Mouse (Mus musculus): ENCODE data around the gene Alox15. TPM values are rescaled to one million over a fixed set of nuclear protein-coding genes. Genes with fewer than 3 reads are reported as not detected.
"Not testable (repeated sequence)": the region's sequence is repeated elsewhere in the genome, so short reads cannot be mapped to it uniquely, and the experiment has no call there.

The Alox15 gene
- total RNA-seq (2021), result 1 to 10 TPM; 4.0 to 7.2 TPM
- long read RNA-seq, experiment 1, partial matches to known transcripts, result 0 of 1 reads
- long read RNA-seq, experiment 1, other reads (novel, unspliced or antisense), result 0 of 1 reads
- long read RNA-seq, experiment 2, partial matches to known transcripts, result 0 of 2 reads
- long read RNA-seq, experiment 2, other reads (novel, unspliced or antisense), result 0 of 2 reads

DNA sequence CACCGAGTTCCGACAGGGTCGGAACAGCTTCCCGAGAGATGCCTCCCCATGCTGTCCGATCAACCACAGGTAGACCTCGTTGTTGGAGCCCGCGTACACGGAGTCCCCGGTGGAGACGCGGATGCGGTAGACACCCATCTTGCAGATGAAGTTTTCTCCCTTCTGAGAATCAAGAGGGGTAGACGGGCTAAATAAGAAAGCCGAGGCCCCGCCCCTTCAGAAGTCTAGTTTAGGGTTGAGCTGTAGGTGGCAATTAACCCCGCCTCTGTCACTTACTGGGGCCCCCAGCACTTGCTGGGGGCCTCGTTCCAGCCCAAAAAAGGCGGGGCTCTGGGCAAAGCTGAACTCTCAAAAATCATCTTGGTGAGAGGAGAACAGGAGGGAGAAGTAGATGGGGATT is at the start of gene Alox15:
Gene Alox15, minus strand, starts transcription at position 164 of the 400 bp plus-strand sequence.
- peak; percentile 3 to 20 for DNase-seq

DNA sequence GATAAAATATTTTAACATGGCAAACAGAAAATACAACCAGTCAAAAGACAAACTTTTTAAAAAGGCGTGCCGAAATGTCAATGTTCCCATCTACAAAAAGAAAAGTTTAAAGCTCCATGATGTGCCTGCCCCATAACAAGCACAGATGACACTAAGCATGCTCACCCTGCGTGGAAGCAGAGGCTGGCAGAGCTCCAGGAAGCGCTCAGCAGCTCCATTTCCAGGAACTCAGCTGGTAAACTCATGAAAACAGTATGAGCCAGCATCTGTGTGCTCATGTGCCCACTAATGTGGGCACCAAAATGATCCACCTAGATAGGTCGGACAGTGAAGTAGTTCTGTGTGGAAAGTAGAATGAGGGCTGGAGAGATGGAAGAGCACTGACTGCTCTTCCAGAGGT is 37.6 kb upstream of the Alox15 start:
- no peak for DNase-seq

DNA sequence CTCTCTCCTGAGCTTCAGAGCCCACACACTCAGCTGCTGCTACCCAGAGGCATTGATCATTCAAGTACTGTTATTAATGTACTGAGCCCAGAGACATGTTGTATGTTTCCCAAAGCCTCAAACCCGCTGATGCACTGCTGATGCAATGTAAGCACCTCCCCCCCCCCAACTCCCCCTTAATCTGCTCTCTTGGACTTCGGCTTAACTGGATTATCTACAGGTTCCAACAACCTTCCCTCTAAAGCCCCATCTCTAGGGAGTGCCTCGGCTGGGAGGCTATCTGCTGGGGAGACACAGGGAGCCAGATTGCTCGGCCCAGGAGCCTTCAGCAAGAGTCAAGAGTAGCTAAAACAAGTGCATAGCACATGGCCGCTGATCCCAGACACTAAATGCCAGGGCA is 35.6 kb upstream of the Alox15 start:
- DNase-seq, result no peak

DNA sequence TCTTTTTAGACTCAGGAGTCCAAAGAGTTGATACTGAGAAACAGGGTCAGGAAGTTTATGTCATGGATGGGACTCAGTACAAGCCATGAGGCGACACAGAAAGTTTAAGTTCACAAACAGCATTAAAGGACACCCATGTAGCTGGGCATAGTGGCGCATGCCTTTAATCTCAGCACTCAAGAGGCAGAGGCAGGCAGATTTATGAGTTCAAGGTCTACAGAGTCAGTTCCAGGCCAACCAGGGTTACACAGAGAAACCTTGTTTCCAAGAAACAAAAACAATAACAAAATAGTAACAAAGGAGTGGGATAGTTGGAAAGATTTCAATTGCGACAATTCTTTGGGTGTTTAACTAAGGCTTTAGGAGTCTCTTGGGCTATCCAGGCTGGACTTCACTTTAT is 32.3 kb upstream of the Alox15 start:
- no peak for DNase-seq

DNA sequence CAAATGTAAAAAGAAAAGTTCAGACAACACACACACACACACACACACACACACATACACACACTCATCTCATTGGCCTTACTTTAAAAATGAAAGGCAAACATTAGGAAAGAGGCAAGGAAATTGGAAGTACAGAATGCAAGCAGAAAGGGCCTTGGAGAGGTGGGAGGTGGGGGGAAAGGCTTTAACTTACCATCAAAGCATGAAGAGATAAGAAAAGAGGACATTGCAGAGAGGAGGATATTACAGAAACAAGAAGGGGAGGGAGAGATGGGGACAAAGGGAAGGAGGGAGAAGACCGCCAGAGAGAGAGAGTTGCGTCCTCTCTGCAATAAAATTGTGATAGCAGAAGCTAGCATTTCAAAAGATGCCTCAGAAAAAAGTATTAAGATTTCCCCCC is 29.5 kb upstream of the Alox15 start:
- no peak for DNase-seq

DNA sequence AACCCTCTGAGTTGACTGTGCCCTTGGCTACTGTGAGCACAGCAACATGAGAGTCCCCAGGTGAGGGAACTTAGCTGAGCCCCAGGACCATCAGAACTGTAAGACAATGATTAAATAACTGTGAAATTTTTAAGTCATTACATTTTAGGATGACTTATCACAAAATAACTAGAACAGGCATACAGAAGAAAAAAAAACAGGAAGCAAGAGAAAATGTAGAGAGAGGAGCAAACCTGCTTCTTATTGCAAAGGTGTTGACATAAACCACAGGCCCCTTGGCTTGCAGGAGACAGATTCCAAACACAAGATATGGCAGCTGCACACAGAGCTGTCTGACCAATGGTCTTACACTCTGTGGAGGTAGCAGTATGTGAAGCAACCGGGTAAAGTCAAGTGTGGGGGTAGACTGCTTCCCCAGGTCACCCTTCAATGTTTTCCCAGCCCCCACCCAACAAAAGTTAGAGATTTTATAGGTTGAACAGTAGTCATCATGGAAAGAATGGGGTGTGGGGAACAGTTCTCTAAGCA is 28.7 kb upstream of the Alox15 start:
- no peak for DNase-seq

DNA sequence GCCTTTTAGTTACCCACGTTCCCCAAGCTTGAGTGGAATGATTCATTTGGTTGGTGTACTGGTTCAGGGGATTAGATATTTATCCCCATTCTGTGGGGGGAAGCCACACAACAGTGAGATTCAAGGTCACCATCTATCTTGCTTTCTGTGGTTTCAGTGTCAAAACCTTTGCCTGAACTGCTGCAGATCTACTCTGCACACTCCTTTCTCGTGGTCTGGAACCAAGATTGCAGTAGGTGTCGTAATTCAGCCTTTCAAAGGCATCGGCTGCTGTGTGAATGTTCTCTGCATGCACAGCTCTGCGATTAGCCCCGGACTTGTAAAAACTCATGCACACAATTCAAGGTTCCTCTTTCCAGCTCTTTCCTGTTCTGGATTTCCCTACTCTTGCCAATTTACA is 24.2 kb upstream of the Alox15 start:
- DNase-seq, result no peak

DNA sequence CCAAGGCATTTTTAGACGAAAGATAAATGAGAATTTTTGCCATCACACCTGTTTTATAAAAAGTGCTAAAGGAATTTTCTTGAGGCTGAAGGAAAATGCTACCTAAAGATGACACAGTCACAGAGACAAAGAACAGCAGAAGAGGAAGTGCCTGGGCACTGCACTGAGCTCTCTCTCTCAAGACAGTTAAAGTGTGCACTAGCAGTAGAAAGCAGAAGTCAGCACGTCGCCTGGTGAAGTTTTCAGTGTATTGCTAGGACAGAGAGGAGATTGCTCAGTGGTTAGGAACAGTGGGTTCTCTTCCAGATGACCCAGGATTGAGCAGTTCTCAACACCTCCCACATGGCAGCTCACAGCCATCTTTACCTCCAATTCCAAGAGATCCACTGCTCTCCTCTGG is 22.5 kb upstream of the Alox15 start:
- peak in 1 of 2 experiments; percentile 25 for DNase-seq

DNA sequence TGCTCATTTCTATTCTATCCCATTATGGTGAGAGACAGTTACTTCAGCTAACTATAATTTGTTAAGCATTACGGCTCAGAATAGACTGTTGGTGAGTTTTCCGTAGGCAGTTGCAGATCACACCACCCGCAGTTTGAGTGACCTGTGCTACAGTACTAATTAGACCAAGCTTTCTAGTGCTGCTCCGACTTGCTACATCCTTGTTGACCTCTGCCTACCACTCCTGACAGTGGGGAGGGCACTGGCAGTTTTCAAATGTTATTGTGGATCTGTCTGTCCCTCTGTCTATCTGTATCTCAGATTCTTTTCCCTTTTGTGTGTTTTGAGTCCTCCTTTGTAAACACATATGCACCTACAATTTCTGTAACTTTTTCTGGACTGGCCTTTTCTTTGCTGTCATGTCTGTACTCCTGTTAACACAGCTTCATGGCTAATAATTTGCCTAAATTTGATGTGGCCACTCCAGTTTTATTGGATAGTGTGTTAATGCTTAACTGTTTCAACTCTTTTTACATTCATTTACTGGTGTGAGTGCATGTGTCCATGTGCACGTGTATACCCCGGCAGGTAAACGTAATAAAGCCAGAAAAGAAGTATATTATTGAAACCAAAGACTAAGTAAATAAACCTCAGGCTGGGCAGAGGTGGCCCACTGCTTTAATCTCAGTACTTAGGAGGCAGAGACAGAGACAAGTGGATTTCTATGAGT is 21.2 kb upstream of the Alox15 start:
- DNase-seq, result no peak

DNA sequence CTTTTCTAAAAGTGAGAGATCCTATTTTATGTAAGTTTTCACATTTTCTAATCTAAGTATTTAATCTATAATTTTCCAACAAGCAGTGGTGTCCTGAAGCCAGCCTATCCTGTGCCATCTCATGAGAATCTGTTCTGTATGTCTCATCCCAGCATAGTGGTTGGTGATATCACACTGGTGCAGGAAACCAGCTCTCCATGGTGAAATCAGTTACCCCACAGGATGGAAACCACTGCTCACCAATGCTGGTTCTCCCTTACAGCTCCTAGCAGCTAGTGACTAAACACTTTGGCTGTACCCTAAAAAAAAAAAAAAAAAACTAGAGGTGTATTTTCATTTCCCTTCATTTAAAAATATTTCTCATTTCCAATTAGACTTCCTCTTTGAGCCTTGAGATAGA is 20.6 kb upstream of the Alox15 start:
- no peak for DNase-seq

DNA sequence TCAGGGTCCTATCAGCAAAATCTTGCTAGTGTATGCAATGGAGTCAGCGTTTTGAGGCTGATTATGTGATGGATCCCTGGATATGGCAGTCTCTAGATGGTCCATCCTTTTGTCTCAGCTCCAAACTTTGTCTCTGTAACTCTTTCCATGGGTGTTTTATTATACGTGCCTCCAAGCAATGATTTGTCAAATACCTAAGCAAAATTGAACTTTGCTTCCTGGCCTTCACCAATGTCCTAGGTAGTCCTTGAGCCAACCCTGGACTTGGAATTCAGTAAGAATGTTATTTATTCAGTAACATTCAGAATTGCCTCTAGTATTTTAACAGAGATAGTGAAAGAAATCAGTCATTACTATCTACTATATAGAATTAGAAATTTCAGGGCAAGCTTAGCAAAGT is 16.8 kb upstream of the Alox15 start:
- DNase-seq, result not testable (repeated sequence)

DNA sequence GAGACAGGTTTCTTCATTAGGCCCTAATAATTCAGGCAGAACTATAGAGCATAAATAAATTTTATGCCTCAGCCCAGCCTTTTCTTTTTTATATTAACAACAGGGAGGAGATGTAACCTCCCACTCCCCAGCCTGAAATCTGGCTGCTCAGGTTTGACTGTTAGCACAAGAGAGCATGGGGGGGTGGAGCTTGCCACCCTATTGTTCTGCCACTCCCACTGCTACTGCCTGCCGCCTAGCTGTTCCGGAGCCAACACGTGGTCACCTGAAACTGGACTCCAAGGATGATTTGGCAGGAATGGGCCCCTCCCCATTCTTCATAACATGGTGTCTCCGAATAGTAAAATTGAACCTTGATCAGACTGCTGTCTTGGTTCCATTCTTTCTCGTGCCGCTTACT is 15.9 kb upstream of the Alox15 start:
- not testable (repeated sequence) for DNase-seq

DNA sequence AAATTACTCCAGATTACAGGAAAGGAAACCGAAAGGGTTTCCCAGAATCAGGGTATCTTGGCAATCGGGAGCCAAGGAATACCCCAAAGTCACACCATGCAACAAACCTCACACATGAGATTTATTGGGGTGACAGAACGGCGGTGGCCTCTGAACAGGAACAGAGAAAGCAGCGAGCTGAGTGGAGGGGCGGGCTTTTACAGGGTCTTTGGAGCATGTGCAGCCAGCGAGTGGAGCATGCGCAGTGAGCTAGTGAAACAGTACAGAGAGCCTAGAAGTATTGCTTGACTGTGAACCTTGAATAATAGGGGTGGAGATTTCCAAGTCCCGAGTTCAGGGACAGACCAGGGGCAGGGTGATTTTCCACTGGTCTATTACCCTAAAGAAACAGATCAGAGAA is 3.2 kb downstream of the Alox15 start:
- DNase-seq, result no peak

DNA sequence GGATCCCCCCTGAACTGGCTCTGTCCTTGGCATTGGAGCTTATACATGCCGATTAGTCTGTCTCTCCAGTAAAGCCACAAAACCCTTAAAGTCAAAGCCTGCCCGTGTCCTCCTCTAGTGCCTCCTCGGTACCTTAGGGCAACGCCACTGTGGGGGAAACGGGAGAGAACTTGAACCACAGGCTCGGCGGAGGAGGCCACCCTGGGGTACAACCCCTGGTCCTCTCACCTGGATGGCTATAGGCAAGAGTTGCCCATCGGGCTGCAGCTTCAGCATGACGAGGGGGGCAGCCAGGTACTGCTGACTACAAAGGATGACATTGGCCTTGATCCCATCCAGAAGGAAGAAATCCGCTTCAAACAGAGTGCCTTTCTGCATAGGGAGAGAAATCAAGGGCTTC is 4.0 kb downstream of the Alox15 start:
- DNase-seq, result no peak

DNA sequence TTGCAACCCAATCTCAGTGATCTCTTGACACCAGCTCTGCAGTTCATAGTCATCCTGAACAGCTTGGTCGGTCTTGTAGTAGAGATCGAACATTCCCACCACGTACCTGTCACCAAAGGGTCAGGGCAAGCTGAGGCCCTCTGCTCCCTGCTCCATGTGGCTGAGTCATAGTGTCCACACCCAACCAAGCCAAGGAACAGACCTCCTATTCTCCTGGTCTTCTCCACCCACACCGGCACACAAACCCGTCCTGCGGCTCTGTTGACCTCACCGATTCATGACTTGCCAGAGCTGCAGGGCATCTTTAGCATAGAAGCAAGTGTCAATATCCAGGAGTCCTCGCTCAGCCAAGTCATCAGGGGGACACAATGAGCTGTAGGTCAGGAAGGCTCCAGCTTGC is 6.3 kb downstream of the Alox15 start:
- no peak for DNase-seq

DNA sequence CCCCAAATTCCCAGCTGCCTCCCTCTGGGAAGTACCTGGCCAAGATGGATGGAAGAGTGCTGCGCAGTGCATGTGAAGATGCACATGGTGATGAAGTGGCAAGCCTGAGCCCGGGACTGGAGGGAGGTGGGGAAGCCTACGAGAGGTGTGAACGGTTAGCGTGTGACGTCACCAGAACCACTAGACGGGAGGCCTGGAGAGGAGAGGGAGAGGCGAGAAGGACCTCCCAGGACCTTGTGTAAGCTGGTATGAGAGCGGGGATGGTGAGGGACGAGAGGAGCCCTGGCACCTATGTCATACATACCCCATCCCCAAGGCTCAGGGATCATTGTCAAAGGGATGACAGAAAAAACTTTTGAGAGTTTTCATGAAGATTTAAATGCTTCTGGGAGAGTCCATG is 6.8 kb downstream of the Alox15 start:
- no peak for DNase-seq

DNA sequence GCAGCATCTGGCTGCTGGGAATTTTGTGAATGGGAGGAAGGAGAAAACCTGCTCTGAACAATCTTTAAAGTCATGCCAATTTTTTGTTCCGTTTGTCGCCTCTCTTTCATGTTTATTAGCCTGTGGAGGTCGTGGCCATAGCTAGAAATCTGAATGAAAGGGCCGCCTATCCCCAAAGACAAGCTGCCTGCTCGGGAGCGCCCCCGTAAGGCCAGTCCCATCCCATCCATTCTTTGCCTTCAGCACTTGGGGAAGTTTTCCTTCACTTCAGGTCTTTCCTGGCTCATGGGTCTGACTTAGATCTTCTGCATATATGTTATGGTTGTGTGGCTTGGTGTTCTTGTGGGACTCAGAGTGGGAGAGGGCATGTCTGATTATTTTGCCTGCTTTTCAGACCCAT is 12.3 kb downstream of the Alox15 start:
- DNase-seq, result no peak

DNA sequence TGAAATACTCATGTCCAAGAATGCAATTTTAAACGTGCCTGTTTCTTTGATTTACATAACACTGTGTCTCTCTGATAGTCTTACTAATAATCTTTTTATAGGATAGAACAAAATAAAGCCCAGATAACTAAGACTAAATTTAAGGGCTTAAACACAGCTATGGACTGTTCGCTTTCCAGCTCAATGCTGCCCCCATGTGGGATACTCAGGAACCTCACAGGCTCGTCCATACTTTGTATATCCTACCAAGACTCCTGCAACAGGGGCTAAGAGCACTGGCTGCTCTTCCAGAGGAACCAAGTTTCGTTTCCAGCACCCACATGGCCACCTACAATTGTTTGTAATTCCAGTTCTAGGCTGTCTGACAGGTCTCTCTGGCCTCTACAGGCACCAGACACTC is 17.4 kb downstream of the Alox15 start:
- DNase-seq, result peak; percentile 17 to 57

DNA sequence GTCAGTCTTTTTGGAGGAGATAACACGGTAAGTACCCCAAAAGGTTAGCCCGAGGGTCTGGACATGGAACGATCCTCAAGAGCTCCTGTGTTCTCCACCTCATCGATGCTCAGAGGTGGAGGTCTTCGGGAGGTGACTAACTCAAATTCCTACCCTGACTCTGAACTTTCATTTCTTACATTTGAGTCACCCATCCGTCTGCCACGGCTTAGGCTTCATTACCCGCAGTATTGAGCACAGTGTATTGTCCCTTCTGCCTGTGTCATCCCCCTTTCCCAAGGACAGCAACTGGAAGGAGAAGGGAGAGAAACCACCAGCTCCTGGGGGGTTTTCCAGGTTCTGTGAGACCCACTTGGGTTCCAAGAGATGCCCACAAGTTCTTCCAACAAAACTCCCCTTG is 27.1 kb downstream of the Alox15 start:
- no peak for DNase-seq

DNA sequence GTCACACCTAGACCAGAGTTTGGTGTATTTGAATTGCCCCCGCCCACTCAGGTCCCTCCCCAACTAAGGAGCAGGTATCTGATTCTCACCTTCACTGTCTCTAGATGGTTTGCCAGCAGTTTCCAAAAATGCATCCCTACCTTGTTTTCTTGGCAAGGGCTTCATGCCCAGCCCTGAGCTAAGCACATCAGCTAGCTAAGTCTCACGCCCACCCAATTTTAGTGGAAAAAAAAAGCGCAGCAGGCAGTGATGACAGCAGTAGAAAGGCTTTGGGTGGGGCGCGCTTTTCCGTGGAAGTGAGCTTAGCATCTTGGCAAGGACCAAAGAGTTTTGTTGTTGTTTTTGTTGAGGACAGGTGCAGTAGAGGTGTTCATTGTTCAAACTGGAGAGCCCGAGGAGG is 29.3 kb downstream of the Alox15 start, which contains the start of gene Alox12e:
Gene Alox12e, minus strand, starts transcription at position 101 of the 400 bp plus-strand sequence.
- no peak for DNase-seq

DNA sequence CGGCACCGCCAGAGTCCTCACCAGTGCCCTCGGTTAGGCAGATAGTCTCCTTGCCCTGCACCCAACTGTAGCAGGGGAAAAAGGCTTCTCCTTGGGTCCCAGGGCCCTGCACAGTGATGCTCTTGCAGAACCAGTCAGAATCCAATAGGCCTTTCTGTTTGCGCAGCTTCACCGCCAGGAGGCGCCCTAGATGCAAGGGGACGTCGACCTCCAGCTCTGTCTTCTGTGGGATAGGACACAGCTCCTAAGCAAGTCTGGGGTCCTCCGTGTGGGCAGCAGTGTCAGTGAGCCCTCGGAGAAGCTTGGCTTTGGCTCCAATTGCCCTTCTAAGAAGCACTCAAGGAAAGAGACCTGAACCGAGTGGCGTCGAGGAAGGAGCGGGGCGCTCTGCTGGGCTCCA is 30.2 kb downstream of the Alox15 start:
- DNase-seq, result peak; percentile 25 to 46

DNA sequence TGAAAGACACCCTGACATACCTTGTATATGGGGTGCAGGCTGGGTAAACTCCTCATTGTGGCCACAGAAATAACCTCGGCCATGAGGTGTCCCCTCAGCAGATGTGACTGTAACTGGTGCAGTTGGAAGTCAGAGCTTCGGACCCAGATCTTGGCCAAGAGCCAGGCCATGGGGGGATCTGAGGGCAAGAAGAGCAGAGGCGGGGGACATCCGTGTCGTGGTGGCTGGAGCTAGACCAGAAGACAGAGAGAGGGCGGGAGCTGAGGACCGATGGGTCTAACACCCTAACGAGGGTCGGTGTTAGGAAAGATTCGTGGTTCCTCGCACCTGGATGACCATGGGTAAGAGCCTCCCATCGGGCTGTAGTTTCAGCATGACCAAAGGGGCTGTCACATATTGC is 32.2 kb downstream of the Alox15 start:
- no peak for DNase-seq

DNA sequence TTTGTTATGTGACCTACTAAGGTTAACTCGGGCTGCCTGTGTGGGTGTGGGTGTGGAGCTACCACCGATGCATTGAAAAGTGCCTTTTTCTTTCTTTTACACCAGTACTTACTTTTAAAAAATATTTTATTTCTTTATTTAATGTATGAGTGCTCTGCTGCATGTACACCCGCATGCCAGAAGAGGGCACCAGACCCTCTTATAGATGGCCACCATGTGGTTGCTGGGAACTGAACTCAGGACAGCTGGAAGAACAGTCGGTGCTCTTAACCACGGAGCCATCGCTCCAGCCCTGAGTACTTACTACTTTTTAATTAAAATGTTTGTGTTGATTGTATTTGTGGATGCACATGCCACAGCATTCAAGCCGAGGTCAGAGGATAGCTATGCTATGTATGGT is 38.0 kb downstream of the Alox15 start:
- peak in 1 of 2 experiments; percentile 24 for DNase-seq

DNA sequence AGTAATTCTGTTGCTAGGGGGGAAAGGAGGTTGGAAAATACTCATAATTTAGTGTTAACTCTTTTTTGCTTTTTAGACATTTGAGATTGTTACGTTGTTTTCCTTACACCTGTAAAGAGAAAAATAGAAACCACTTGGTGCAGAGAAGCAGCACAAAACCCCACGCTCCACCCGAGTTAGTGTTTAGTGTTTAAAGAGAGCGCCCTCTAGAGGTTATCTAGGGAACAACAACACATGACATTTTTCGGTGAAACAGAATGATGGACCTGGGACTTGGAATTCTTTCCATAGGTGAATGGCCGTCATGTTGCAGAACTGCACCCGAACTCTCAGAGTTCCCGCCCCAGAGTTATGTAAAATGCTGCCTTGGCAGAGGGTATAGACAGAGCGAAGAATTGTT is 42.5 kb downstream of the Alox15 start:
- peak; percentile 50 to 79 for DNase-seq
